Mouse (Mus musculus): ENCODE measurements around the gene Vps18. TPM values are rescaled to one million over a fixed set of nuclear protein-coding genes. Genes with fewer than 3 reads are reported as not detected.

Gene Vps18
- polyA plus RNA-seq (2012; rRNA removed) = 37.8 and 38.8 TPM in 2 replicates

- TF ChIP-seq POLR2A (IDR thresholded peaks at IDR 0.05; ENCODE audit: borderline replicate concordance, insufficient read depth, low read length) = peak; percentile 61; the same call in 1 of the 2 replicates
- TF ChIP-seq CTCF (IDR thresholded peaks at IDR 0.05; ENCODE audit: borderline replicate concordance, insufficient read depth, low read depth, low read length) = peak; percentile 97
- H3K27me3 ChIP-seq (ENCODE audit: control insufficient read depth, insufficient read depth, low read length) = no peaks in the 10 kb centered on the region
- peak within 1 kb of the TSS; percentile 55 for H3K27ac ChIP-seq (ENCODE audit: insufficient read depth, low read length)
- peak within 1 kb of the TSS; percentile 67 for H3K4me3 ChIP-seq (replicated peaks; ENCODE audit: insufficient read depth, low read depth, low read length)
- H3K4me1 ChIP-seq (ENCODE audit: control insufficient read depth, insufficient read depth, low read length) = peaks cover 17% of the 10 kb centered on the region
- peak; percentile 98 to 99 for DNase-seq
- under 1% methylated on average over 31 of the region's 31 CpGs for WGBS
Measured at GRCm38 (mm10) chr2:119288270-119288882, at the start of gene Vps18. Vps18 (plus strand) TSS chr2:119288740.

DNA sequence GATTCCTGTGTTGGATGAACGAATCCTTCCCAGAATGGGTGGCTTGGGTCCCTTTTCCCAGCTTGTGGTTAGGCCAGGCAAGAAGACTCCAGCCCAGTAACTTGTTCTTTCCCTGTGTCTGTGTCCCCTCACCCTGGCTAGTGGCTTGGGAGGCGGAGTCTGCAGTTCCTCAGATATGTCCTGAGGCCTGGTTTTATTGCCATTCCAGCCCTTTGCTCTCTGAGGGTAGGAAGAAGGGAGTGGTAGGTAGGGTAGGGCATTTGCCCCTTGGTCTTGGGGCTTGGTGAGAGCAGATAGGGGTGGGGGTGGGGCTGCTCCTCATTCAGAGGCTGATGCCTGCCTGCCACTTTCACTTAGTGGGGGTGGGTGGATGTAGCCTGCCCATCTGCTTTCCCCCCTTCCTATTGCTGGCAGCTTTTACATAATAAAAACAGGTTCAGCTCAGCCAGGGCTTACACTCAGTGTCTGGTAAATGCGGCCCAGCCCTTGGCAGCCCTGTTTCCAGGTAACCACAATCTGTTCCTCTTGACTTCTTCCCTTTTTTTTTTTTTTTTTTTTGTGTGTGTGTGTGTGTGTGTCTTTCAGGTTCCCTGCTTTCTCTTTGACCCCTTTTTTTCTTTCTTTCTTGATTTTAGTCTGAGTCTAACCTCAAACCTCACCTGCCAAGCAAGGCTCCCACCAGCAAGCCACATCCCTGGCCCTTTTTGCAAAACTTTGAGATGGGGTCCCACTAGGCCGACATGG is 48.3 kb upstream of the Vps18 start:
- H3K4me1 ChIP-seq (ENCODE audit: control insufficient read depth, insufficient read depth, low read length) = no peaks in the 10 kb centered on the region
- H3K4me3 ChIP-seq (replicated peaks; ENCODE audit: insufficient read depth, low read depth, low read length) = no peak overlapping the region
- DNase-seq = no peak
- TF ChIP-seq POLR2A (IDR thresholded peaks at IDR 0.05; ENCODE audit: borderline replicate concordance, insufficient read depth, low read length) = no peak
- TF ChIP-seq CTCF (IDR thresholded peaks at IDR 0.05; ENCODE audit: borderline replicate concordance, insufficient read depth, low read depth, low read length) = no peak
- peaks cover 5% of the 10 kb centered on the region; the same call in 1 of the 2 replicates for H3K27me3 ChIP-seq (ENCODE audit: control insufficient read depth, insufficient read depth, low read length)
- H3K27ac ChIP-seq (ENCODE audit: insufficient read depth, low read length) = no peak overlapping the region
- 72% methylated on average over 4 of the region's 4 CpGs for WGBS

DNA sequence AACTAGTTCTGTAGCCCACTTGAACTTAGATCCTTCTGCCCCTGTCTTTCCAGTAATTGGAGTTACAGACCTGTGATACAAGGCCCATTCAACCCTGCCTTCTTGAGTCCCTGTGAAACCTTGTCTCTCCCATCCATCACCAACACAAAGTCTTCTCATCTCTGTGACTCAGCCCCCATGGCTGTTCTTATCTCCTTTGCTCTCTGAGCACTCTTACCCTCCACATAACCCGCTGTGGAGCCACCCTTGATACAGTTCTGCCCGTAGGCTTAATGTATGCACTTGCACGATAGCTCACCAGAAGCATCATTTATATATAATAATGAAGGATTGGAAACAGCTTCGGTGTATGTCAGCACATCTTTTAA is 47.7 kb upstream of the Vps18 start:
- no peak for DNase-seq
- Histone ChIP-seq H3K27me3 (ENCODE audit: control insufficient read depth, insufficient read depth, low read length) (peaks cover 5% of the 10 kb centered on the region; the same call in 1 of the 2 replicates), H3K4me3 (replicated peaks; ENCODE audit: insufficient read depth, low read depth, low read length) (no peak overlapping the region), H3K4me1 (ENCODE audit: control insufficient read depth, insufficient read depth, low read length) (no peaks in the 10 kb centered on the region), H3K27ac (ENCODE audit: insufficient read depth, low read length) (no peak overlapping the region)
- TF ChIP-seq CTCF (IDR thresholded peaks at IDR 0.05; ENCODE audit: borderline replicate concordance, insufficient read depth, low read depth, low read length) (no peak), POLR2A (IDR thresholded peaks at IDR 0.05; ENCODE audit: borderline replicate concordance, insufficient read depth, low read length) (no peak)
- 89% methylated on average over 4 of the region's 4 CpGs for WGBS

GRCm38 (mm10) chr2:119242548-119242947 is 46.0 kb upstream of the Vps18 start:
- TF ChIP-seq POLR2A (IDR thresholded peaks at IDR 0.05; ENCODE audit: borderline replicate concordance, insufficient read depth, low read length) = no peak
- TF ChIP-seq CTCF (IDR thresholded peaks at IDR 0.05; ENCODE audit: borderline replicate concordance, insufficient read depth, low read depth, low read length) = no peak
- no peak overlapping the region for H3K4me3 ChIP-seq (replicated peaks; ENCODE audit: insufficient read depth, low read depth, low read length)
- no peaks in the 10 kb centered on the region for H3K4me1 ChIP-seq (ENCODE audit: control insufficient read depth, insufficient read depth, low read length)
- 78% methylated on average over 9 of the region's 9 CpGs for WGBS
- no peak for DNase-seq
- H3K27me3 ChIP-seq (ENCODE audit: control insufficient read depth, insufficient read depth, low read length) = peaks cover 2% of the 10 kb centered on the region; the same call in 1 of the 2 replicates
- no peak overlapping the region for H3K27ac ChIP-seq (ENCODE audit: insufficient read depth, low read length)

- DNase-seq = no peak
- Histone ChIP-seq H3K4me3 (replicated peaks; ENCODE audit: insufficient read depth, low read depth, low read length) (no peak overlapping the region), H3K27me3 (ENCODE audit: control insufficient read depth, insufficient read depth, low read length) (no peaks in the 10 kb centered on the region), H3K4me1 (ENCODE audit: control insufficient read depth, insufficient read depth, low read length) (peaks cover under 1% of the 10 kb centered on the region; the same call in 1 of the 2 replicates), H3K27ac (ENCODE audit: insufficient read depth, low read length) (no peak overlapping the region)
- TF ChIP-seq CTCF (IDR thresholded peaks at IDR 0.05; ENCODE audit: borderline replicate concordance, insufficient read depth, low read depth, low read length) = no peak
- TF ChIP-seq POLR2A (IDR thresholded peaks at IDR 0.05; ENCODE audit: borderline replicate concordance, insufficient read depth, low read length) = no peak
- 80% methylated on average over 7 of the region's 7 CpGs for WGBS
Measured at GRCm38 (mm10) chr2:119245246-119245645, 43.3 kb upstream of the Vps18 start.

GRCm38 (mm10) chr2:119247904-119248303 is 40.6 kb upstream of the Vps18 start:
- no peak overlapping the region for H3K27ac ChIP-seq (ENCODE audit: insufficient read depth, low read length)
- TF ChIP-seq POLR2A (IDR thresholded peaks at IDR 0.05; ENCODE audit: borderline replicate concordance, insufficient read depth, low read length) (no peak), CTCF (IDR thresholded peaks at IDR 0.05; ENCODE audit: borderline replicate concordance, insufficient read depth, low read depth, low read length) (no peak)
- peaks cover 3% of the 10 kb centered on the region; the same call in 1 of the 2 replicates for H3K4me1 ChIP-seq (ENCODE audit: control insufficient read depth, insufficient read depth, low read length)
- WGBS = 74% methylated on average over 9 of the region's 9 CpGs
- no peak overlapping the region for H3K4me3 ChIP-seq (replicated peaks; ENCODE audit: insufficient read depth, low read depth, low read length)
- H3K27me3 ChIP-seq (ENCODE audit: control insufficient read depth, insufficient read depth, low read length) = no peaks in the 10 kb centered on the region
- DNase-seq = no peak

DNA sequence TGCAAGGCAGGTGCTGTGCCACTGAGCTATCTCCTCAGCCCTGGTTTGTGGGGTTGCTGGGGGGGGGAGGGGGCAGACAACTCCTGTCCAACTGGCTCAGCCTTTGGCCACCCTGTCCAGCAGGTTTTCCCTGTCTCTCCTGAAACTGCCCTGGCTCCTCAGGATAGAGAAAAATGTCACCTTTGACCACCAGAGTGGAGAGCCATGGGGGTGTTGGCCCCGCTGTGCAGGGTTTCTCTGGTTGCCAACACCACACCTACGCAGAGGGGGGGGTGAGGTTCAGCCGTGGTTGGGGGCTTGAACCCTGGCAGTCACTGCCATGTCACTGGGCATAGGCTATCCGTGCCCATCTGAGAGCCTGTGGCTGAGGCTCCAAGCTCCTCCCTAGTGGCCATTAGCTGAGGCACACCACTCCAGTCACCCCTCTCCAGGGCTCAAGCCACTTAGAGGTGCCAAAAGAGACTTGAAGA is 38.9 kb upstream of the Vps18 start:
- WGBS = 66% methylated on average over 4 of the region's 4 CpGs
- no peak for TF ChIP-seq POLR2A (IDR thresholded peaks at IDR 0.05; ENCODE audit: borderline replicate concordance, insufficient read depth, low read length)
- no peak for TF ChIP-seq CTCF (IDR thresholded peaks at IDR 0.05; ENCODE audit: borderline replicate concordance, insufficient read depth, low read depth, low read length)
- peaks cover 3% of the 10 kb centered on the region; the same call in 1 of the 2 replicates for H3K4me1 ChIP-seq (ENCODE audit: control insufficient read depth, insufficient read depth, low read length)
- H3K4me3 ChIP-seq (replicated peaks; ENCODE audit: insufficient read depth, low read depth, low read length) = no peak overlapping the region
- H3K27me3 ChIP-seq (ENCODE audit: control insufficient read depth, insufficient read depth, low read length) = no peaks in the 10 kb centered on the region
- DNase-seq = no peak
- no peak overlapping the region for H3K27ac ChIP-seq (ENCODE audit: insufficient read depth, low read length)
